Mouse (Mus musculus) liver, postnatal 0 days (tissue): ENCODE measurements at regions not wholly inside any gene's neighbourhood (a gene's known extent, or its start where the extent isn't known, plus 50 kb on each side); places are given as distances from the start of the nearest gene placed in this dataset.

ENCODE experiments used
- CTCF ChIP-seq: sonication (generic); IDR thresholded peaks from 2 replicates; pipeline ENCODE4 v1.5.1; 2016; ENCODE audit warnings: antibody characterized with exemption, low read depth
- EP300 ChIP-seq: IDR thresholded peaks from 2 replicates; pipeline ENCODE4 v1.6.1; 2016; ENCODE audit warnings: antibody characterized with exemption, low read depth, mild to moderate bottlenecking

GRCm38 (mm10) chr11:114177281-114177680 is 110.4 kb upstream of the Sdk2 start:
- TF ChIP-seq EP300 (no peak), CTCF (no peak)
